Mouse (Mus musculus) cerebellum, postnatal 4 days (tissue): ENCODE data around the gene Tle2.
A peak's percentile ranks its signal among the peaks of the same experiment; 100 is the strongest.

Experiments
- DNase-seq, 2 experiments: peaks; one replicate each; pipeline ENCODE4 v3.0.0; 2022; ENCODE audit warnings: low spot score in 2 of 2, mixed read lengths in 1 of 2

Gene Tle2

GRCm38 (mm10) chr10:81553807-81554755, 20.3 kb upstream of the Tle2 start:
- no peak for DNase-seq

- DNase-seq, result no peak
Observed at GRCm38 (mm10) chr10:81556282-81556681, 18.1 kb upstream of the Tle2 start.

DNA sequence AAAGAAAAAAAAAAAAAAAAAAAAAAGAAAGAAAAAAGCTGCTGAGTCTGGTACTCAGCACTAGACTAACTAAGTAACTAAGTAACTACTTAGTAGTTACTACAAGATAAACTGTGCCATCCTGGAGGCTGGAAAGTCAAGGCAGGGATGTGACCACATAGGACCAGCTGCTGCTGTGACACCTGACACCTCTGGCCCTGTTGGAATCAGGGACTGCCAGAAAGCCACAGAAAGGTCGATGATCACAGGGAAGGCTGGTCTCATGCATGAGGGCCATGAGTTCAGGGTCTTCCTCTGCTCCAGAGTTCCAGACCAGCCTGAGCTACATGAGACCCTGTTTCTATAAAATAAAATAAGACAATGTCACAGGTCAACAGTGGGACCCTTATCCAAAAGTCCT, 16.9 kb upstream of the Tle2 start:
- DNase-seq, result no peak

DNA sequence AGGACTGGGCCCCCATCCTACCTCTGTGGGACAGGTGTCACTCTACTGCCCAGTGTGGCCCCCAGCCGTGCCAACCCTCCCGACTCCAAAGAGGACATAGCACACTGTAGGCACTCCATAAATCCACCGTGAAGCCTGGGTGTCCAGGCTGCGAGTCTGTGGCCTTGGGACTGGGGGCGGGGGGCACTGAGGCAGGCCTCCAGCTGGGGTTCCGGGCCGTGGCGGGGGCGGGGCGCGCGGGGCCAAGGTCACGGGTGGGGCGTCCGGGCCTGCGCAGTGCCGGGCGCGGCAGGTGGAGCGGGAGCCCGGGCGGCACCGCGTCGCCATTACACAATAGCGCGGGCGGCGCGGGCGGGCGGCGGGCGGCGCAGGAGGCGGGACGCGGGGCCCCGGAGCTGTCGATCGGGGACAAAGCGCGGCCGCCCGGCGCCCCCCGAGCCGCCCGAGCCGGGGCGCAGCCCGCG, 15.2 kb upstream of the Tle2 start, which contains the start of gene Aes:
Aes (plus strand) TSS at position 326 of the 464 bp plus-strand sequence.
- peak in 1 of 2 experiments; percentile 69 for DNase-seq

DNA sequence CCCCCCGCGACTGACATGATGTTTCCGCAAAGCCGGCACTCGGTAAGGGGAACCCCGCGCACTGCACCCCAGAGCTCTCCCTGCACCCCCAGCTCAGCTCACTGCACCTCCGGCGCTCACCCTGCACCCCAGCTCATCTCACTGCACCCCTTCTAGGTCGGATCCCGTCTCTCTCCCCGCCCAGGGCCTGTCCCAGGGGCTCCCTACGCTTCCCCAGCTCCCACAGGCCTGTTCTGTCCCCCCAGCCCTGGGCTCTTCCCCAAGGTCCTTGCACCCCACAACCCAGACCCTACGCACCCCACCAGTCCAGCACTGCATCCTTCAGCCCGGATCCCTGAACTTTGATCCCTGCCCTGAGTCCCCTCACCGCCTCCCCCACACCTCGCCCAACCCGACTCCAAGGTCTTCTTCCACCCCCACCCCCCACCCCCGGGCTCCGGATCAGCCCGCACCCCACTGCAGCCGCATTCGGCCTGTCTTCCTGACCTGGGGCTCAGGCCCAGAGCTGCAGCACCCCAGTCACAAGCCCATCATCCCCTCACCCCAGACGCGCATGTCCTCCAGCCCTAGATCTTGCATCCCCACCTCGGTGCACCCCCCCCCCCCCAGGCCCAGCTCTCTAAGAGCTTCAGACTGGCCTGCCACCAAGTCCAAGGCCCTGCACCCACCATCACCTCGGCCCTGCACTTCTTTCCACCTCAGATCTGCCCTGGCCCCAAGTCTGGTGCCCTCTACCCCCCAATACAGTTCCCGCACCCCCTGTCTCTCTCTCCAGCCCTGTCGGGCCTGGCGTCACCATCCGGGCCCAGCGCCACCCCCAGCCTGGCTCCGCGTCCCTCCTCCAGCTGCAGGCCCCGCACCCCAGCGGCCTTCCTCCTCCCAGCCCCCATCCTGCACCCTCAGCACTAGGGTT, 14.5 kb upstream of the Tle2 start:
- peak in 1 of 2 experiments; percentile 56 for DNase-seq

DNA sequence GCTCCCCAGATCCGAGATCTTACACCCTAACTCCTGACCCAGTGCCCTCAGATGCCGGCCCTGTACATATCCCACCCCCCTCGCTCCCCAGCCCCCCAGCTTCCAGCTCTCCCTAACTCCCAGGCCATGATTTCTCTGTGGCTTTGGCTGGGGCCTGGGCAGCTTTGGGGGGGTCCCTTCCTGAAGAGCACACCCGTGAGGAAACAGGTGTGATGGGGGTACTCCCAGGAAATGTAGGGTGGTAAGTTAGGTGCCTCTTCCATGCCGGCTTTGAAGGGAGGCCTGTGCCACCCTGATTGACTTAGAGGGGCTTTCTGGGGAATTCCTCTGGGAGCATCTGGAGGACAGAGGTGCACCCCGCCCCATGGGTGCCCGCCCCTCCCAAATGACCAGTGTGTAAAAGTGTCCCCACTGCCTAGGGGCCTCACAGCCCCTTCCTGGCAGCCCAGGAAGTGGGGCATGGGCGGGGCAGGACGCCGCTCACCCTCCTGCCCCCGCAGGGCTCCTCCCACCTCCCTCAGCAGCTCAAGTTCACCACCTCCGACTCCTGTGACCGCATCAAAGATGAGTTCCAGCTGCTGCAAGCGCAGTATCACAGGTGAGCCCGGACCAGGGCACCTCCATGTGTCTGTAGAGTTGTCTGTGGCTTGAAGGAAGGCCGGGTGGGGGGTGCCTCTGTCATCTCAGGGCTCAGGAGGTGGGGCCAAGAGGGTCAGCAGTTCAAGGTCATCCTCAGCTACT, 13.5 kb upstream of the Tle2 start:
- DNase-seq, result no peak

DNA sequence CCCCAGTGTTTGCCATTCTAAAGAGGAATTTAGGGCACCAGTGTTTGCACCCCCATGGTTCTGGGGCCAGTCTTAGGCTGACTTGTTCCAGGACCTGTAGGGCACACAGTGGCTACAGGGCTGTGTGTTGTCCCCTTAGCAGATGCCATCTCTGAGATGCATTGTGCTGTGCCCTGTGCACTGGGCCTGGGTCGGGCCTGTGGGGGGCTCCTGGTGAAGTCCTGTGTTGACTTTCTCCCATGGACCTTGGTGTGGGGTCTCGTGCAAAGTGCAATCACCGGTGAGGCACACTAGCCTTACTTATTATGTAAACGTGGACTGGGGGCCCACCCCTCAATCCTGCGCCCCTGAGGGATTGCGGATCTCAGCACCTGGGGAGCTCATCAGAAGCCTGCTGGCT, 11.9 kb upstream of the Tle2 start:
- no peak for DNase-seq

GRCm38 (mm10) chr10:81563481-81563880, 10.9 kb upstream of the Tle2 start:
- DNase-seq, result no peak

GRCm38 (mm10) chr10:81564216-81564615, 10.1 kb upstream of the Tle2 start:
- peak in 1 of 2 experiments; percentile 61 for DNase-seq

DNA sequence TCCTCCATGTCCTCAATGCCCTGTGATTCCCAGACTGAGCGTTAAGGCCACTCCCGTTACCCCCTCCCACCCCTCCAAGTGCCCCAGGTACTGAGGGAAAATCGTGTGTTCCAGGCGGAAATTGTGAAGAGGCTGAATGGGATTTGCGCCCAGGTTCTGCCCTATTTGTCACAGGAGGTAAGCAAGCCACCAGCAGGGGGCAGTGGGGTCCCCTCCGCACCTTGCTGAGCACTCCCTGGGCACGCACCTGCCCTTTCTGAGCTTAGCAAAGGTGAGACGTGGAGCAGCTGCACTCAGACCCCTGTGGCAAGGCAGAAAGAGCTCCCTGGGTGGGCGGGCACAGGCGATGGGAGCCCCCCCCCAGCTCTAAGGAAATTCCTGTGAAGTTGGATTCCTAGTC, 9.6 kb upstream of the Tle2 start:
- DNase-seq, result no peak

GRCm38 (mm10) chr10:81565257-81566228, 8.8 kb upstream of the Tle2 start:
- DNase-seq, result no peak

GRCm38 (mm10) chr10:81568381-81569191, 5.8 kb upstream of the Tle2 start:
- DNase-seq, result no peak

DNA sequence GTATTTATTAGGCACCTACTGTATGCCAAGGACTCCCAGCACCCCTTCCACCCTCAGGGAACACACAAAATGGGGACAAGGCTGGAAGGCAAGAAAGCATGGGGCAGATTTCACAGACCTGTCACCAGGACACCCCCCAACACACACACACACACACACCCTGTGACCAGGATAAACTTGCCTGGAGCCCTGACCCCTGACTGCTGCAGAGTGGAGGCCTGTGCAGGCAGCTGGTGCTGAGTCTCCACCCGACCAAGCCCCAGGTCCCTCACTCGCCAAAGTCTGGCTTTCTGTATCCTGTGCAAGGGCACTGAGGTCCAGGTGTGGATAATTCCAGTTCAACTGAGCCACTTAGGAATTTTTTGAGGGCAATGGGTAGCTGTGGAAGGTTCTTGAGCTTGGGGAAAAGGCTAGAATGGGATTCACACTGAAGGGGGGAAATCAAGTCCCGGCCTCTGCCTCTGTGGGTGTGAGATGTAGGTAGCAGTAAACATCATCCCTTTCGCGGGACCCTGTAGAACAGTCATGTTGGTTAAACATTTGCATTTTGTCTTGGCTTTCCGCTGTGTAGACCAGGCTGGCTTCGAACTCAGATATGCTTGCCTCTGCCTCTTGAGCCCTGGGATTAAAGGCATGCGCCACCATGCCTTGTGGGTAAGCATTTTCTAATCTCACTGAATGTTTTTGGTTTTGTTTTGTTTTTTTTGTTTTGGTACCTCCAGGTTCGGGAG, 4.7 kb upstream of the Tle2 start:
- DNase-seq, result no peak

DNA sequence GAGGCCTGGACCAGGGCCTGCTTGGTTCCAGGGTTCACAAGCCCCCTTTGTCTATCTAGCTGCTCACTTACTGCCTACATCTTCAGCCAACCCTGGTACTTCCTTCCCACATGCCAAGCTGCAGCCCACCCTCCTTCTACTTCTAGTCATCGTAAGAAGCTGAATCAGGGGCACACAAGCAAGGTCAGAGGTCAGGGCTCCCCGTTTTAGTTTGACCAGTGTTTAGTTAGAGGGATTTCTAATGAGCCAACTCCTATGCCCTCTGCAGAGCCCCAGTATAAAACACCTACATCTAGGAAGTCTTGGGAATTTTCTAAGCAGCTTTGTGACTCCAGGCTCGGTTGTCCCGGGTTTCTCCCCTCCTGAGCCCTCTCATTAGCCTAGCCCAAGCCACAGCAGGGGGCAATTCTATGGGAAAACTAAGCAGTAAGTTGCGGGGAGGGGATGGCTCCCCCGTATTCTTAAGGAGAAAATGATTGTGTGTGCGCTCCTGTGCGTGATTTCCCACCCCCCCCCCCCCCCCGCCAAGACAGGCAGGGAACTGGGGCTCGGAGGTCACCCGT, 4.0 kb upstream of the Tle2 start:
- no peak for DNase-seq

DNA sequence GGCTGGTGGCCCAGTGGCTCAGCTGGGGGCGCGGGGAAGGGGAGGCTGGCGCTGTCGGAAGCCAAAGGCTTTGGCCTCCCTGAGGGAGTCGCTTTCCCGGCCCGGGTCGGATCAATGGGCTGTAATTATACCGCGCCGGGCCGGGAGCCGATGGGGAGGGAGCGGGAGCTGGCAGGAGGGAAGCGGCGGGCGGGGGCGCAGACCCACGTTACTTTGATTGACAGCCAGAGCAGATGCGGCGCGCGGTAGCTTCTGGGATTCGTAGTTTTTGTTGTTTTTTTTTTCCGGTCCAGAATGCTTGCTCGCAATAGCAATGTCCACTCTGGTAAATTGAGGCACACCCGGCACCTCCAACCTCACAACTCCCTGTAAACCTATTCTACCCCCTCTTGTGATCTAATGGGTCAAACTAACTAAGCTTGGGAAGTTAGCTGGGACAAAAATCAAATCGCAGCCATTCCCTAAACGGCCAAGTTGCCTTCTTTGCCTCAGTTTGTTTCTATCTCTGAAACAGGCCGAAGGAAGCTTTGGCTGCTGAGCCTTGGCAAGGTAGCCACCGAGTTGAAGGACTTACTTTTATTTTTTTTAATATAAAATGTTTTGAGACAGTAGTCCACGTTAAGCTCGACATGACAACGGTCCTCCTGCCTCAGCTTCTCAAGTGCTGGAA, 3.4 kb upstream of the Tle2 start:
- peak; percentile 91 to 96 for DNase-seq

DNA sequence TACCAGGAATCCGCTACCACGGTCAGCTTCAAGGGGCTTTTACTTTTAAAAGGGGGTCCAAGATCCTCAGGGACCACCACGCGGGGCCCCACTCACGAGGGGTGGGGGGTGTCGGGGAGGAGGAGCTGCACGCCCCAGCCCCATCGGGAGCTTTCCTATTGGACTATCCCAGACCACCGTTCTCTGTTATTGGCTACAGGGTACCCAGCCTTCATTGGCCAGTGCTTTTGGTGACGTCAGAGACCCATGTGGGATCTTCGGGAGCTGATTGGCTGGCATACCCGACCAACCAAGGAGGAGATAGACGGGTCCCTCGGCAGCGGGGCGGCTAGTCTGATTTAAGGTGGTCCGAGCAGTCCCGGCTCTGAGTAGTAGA, 2.9 kb upstream of the Tle2 start:
- peak; percentile 98 to 99 for DNase-seq

DNA sequence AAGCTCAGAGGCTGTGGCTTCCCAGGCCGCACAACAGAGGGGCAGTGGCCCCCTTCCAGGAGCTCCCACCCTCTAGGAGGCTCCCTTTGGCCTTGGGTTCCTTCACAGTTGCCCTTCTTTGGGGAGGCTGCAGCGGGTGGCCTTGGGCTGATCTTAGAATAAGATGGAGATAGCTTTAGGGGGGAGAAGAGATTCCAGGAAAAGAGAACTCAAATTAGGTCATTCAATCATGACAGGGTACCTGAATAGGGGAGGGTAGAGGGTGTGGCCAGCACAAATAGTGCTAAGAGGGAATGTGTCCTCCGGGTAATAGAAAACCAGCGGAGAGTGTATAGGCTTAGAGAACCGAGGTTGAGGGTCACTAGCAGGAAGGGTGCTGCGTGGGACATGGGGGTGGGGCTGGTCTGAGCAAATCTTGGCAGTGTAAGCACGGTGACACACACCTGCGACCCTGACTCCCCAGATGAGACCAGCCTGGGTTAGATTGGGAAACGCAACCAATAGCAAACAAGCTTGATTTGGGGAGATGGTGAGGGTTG, 2.2 kb upstream of the Tle2 start:
- no peak for DNase-seq

GRCm38 (mm10) chr10:81572975-81573374, 1.4 kb upstream of the Tle2 start:
- DNase-seq, result no peak
